Mouse (Mus musculus) forebrain, embryonic 16.5 days (tissue): ENCODE data around the gene Cyp2d22. TPM values are rescaled to one million over a fixed set of nuclear protein-coding genes. Genes with fewer than 3 reads are reported as not detected.

Experiments used
- ATAC-seq: fragments of 200-750 bp; cut with Nextera tagmentation; 2 replicates; pipeline ENCODE4 v1.8.0; 2017; ENCODE audit warnings: mild to moderate bottlenecking, moderate library complexity
- H3K27ac ChIP-seq: fragments of 300-500 bp; sonication (generic); 2 replicates; pipeline ENCODE4 v1.5.1; 2014; ENCODE audit warnings: low read length, control low read depth
- H3K27me3 ChIP-seq: fragments of 300-500 bp; sonication (generic); replicated peaks from 2 replicates; pipeline ENCODE4 v1.6.1; 2014; ENCODE audit warnings: low read length; ENCODE audit not compliant: control insufficient read depth, insufficient read depth
- H3K36me3 ChIP-seq: fragments of 300-500 bp; sonication (generic); 2 replicates; pipeline ENCODE4 v1.6.1; 2014; ENCODE audit not compliant: control insufficient read depth, insufficient read depth
- H3K4me1 ChIP-seq: fragments of 300-500 bp; sonication (generic); replicated peaks from 2 replicates; pipeline ENCODE4 v1.6.1; 2014; ENCODE audit warnings: low read length; ENCODE audit not compliant: control insufficient read depth, insufficient read depth
- H3K4me2 ChIP-seq: fragments of 300-500 bp; sonication (generic); 2 replicates; pipeline ENCODE4 v1.6.1; 2014; ENCODE audit warnings: mild to moderate bottlenecking, low read length, control low read depth
- H3K4me3 ChIP-seq: fragments of 300-500 bp; sonication (generic); replicated peaks from 2 replicates; pipeline ENCODE4 v1.5.1; 2014; ENCODE audit warnings: mild to moderate bottlenecking, low read length, control low read depth
- H3K9ac ChIP-seq: fragments of 300-500 bp; sonication (generic); replicated peaks from 2 replicates; pipeline ENCODE4 v1.6.1; 2014; ENCODE audit warnings: low read depth, low read length, control low read depth
- H3K9me3 ChIP-seq: fragments of 300-500 bp; sonication (generic); 2 replicates; pipeline ENCODE4 v1.6.1; 2016; ENCODE audit warnings: low read length; ENCODE audit not compliant: control insufficient read depth
- WGBS: fragments of 180-500 bp; shearing (Covaris S2); extraction: QIAGEN DNeasy Blood & Tissue Kit; methylation state at CpG from one replicate; pipeline ENCODE4 v1.1.7; 2014; 5-methylcytosine and 5-hydroxymethylcytosine counted together
- microRNA-seq: library from miRNA; unstranded; fragments of <30 nt; microRNA quantifications from one replicate; pipeline ENCODE4, GENCODE M21; 2017
- polyA plus RNA-seq: library from polyadenylated mRNA; unstranded; fragments of >200 nt; fragmentation: Nextera tagmentation; extraction: Ambion mirVana; gene quantifications from 2 replicates; pipeline ENCODE4 v1.2.1, GENCODE M21; 2015

Gene Cyp2d22
- polyA plus RNA-seq, 1 experiment from 2014 or later = 1.1 TPM

DNA sequence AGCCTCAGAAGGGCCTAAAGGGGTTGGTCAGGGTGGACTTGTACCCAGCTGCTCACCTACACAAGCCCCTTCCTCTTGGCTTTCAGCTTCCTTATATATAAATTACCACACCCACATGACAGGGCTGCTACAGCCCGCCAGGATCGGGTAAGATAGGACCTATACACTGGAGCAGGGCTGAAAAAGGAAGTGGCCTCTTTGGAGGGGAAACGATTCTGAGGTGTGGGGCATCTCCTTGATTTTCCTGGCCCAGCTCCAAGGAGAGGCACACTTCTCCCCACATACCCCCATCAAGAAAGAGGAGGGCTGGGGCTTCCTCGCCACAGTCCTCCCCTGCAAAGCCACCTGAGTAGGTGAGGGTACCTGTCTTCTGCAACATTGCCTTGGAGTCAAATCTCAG is 42.2 kb downstream of the Cyp2d22 start:
- no peak for ATAC-seq
- Histone ChIP-seq H3K27ac (no peak overlapping the region), H3K9me3 (no peaks in the 10 kb centered on the region), H3K9ac (peak overlapping the region; percentile 58), H3K36me3 (peaks cover 3% of the 10 kb centered on the region; the same call in 1 of the 2 replicates), H3K27me3 (peaks cover 7% of the 10 kb centered on the region), H3K4me2 (peak overlapping the region; percentile 49), H3K4me3 (peak overlapping the region; percentile 63), H3K4me1 (peaks cover 19% of the 10 kb centered on the region)
- 29% methylated on average over 4 of the region's 4 CpGs for WGBS

DNA sequence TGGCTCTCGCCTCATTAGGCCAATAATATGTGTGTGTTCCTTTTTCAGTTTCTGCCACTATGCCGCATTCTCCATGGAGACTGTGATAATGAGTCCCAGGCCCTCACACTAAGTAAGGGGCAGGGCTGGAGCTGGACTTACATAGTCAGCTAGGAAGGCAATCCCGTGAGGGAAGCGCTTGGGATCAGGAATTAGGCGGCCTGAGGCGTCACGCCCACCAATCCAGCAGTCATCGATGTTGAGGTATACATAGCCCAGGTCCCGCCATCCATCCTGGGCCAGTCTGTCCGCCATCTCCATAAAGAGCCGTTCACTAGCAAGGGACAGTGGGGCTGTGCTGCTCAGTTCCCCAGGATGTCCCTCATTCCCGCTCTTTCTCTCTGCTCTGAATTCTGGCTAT is 43.4 kb downstream of the Cyp2d22 start:
- 62% methylated on average over 12 of the region's 12 CpGs for WGBS
- Histone ChIP-seq H3K4me3 (no peak overlapping the region), H3K9me3 (no peaks in the 10 kb centered on the region), H3K4me2 (no peak overlapping the region), H3K4me1 (peaks cover 19% of the 10 kb centered on the region), H3K9ac (no peak overlapping the region), H3K27ac (no peak overlapping the region), H3K36me3 (peaks cover 3% of the 10 kb centered on the region; the same call in 1 of the 2 replicates), H3K27me3 (peaks cover 7% of the 10 kb centered on the region)
- no peak for ATAC-seq

DNA sequence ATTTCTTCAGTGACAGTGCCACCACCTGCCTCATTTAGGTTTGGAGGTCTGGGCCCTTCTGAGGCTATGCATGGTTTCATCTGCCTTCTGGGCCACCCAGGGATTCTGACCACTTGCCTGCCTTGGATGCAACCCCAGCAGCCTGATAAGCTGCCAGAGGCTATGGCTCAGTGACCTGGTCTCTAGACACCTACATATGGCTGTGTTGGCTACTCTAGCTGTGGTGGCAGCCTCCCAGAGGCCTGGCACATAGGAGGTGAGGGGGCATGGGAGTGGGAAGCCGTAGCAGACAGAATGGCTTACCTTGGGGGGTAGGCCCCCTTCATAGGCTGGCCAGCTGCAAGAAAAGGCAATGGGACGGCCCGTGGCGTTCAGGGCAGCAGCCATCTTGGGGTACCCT is 44.9 kb downstream of the Cyp2d22 start:
- Histone ChIP-seq H3K4me3 (no peak overlapping the region), H3K4me2 (no peak overlapping the region), H3K9me3 (no peaks in the 10 kb centered on the region), H3K27me3 (peaks cover 1% of the 10 kb centered on the region), H3K36me3 (peaks cover 3% of the 10 kb centered on the region; the same call in 1 of the 2 replicates), H3K9ac (no peak overlapping the region), H3K27ac (no peak overlapping the region), H3K4me1 (peaks cover 14% of the 10 kb centered on the region)
- ATAC-seq = no peak
- 100% methylated on average over 4 of the region's 4 CpGs for WGBS

DNA sequence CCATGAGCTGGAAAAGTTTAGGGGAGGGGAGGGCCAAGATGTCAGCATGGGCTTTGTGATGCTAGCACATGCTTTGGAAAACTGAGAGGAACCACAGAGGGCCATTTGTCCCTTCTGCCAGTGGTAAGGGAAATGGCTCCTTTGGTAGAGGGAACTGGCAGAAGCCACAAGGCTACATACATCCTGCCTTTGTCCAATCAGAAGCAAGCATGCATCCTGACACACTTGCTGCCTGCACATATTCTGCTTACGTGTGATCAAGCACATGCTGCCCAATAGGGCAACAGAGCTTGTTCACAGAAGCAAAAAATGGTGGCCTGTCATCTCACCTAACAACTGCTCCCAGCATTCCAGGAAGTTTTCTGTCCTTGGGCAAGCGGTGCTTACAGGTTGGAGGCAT is 54.7 kb downstream of the Cyp2d22 start:
- Histone ChIP-seq H3K36me3 (no peaks in the 10 kb centered on the region), H3K9me3 (no peaks in the 10 kb centered on the region), H3K9ac (no peak overlapping the region), H3K4me2 (no peak overlapping the region), H3K4me3 (no peak overlapping the region), H3K27ac (no peak overlapping the region), H3K27me3 (no peaks in the 10 kb centered on the region), H3K4me1 (no peaks in the 10 kb centered on the region)
- ATAC-seq = no peak
- WGBS = 81% methylated on average over 2 of the region's 2 CpGs

DNA sequence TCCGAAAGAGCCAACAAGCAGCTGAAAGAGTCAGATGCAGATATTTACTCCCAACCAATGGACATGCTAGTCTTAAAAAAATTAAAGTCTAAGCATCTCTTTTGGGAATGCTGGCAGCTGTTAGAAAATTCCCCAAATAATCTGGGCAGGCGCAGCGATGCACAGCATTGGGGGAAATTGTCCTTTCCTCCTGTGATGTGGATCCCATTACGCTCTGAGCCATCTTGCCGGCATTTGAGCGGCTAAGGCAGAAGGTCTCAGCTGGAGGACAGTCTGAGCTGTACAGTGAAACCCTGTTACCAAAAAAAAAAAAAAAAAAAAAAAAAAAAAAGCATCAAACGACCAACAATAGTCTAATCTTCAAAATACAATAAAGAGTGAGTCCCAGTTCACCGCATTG is 57.9 kb downstream of the Cyp2d22 start:
- Histone ChIP-seq H3K9ac (no peak overlapping the region), H3K4me2 (no peak overlapping the region), H3K27me3 (no peaks in the 10 kb centered on the region), H3K27ac (no peak overlapping the region), H3K4me3 (no peak overlapping the region), H3K36me3 (no peaks in the 10 kb centered on the region), H3K4me1 (no peaks in the 10 kb centered on the region), H3K9me3 (no peaks in the 10 kb centered on the region)
- 85% methylated on average over 8 of the region's 8 CpGs for WGBS
- ATAC-seq = no peak

Small RNA genes lying within 50 kb of the gene (microRNA-seq; reads per million reads assigned to microRNA genes)
- gene Gm25990 (not detected), gene Gm27331 (not detected), gene Mir7684 (not detected)

Other genes starting within 250 kb of the Cyp2d22 start
- 229 and 232 TPM in 2 replicates for gene Srebf2, start 233.1 kb downstream of the Cyp2d22 start, polyA plus RNA-seq
- gene Shisa8, start 167.4 kb downstream of the Cyp2d22 start, polyA plus RNA-seq = 0.66 and 0.70 TPM in 2 replicates
- gene Tnfrsf13c, start 155.9 kb downstream of the Cyp2d22 start, polyA plus RNA-seq = 0.10 and 0.25 TPM in 2 replicates
- 29.8 and 34.6 TPM in 2 replicates for gene Cenpm, start 135.5 kb downstream of the Cyp2d22 start, polyA plus RNA-seq
- 17.0 and 18.6 TPM in 2 replicates for gene 1500009C09Rik, start 127.9 kb downstream of the Cyp2d22 start, polyA plus RNA-seq
- gene Sept3, start 105.4 kb downstream of the Cyp2d22 start, polyA plus RNA-seq = 427 TPM in 2 replicates
- gene Wbp2nl, start 81.3 kb downstream of the Cyp2d22 start, polyA plus RNA-seq = 0.15 TPM in 1 of 2 replicates, not detected in the other
- 23.4 and 26.1 TPM in 2 replicates for gene Naga, start 41.3 kb downstream of the Cyp2d22 start, polyA plus RNA-seq
- gene Pheta2, start 41.3 kb downstream of the Cyp2d22 start, polyA plus RNA-seq = 2.0 TPM in 2 replicates
- gene Smdt1, start 41.3 kb downstream of the Cyp2d22 start, polyA plus RNA-seq = 269 and 282 TPM in 2 replicates
- gene Ndufa6, start 25.9 kb downstream of the Cyp2d22 start, polyA plus RNA-seq = 277 and 297 TPM in 2 replicates
- not detected in 2 replicates for gene Cyp2d11, start 13.8 kb upstream of the Cyp2d22 start, polyA plus RNA-seq
- gene Cyp2d10, start 26.9 kb upstream of the Cyp2d22 start, polyA plus RNA-seq = not detected in 2 replicates
- gene Cyp2d9, start 53.2 kb upstream of the Cyp2d22 start, polyA plus RNA-seq = not detected in 2 replicates
- gene Cyp2d12, start 174.8 kb upstream of the Cyp2d22 start, polyA plus RNA-seq = not detected in 2 replicates
- gene Cyp2d34, start 240.7 kb upstream of the Cyp2d22 start, polyA plus RNA-seq = not detected in 2 replicates